Mouse (Mus musculus) bone marrow, adult 2 months (tissue): Measurements from ENCODE around the gene Gm49711. TPM values are rescaled to one million over a fixed set of nuclear protein-coding genes. Genes with fewer than 3 reads are reported as not detected.
"Not testable (repeated sequence)": the region's sequence is repeated elsewhere in the genome, so short reads cannot be mapped to it uniquely, and the experiment has no call there.

Experiments used
- H3K27ac ChIP-seq: fragments of 200-500 bp; 2 replicates; pipeline ENCODE4 v1.5.1; 2012; ENCODE audit warnings: low read depth, mild to moderate bottlenecking, control low read depth, inconsistent platforms, low read length; ENCODE audit not compliant: control insufficient read depth, poor library complexity, insufficient read depth
- H3K4me1 ChIP-seq: fragments of 200-500 bp; 2 replicates; pipeline ENCODE4 v1.6.1; 2011; ENCODE audit warnings: low read length; ENCODE audit not compliant: control insufficient read depth, insufficient read depth
- H3K4me3 ChIP-seq: fragments of 200-500 bp; replicated peaks from 2 replicates; pipeline ENCODE3; 2011; ENCODE audit warnings: mild to moderate bottlenecking, low read depth, low read length, control low read depth; ENCODE audit not compliant: control insufficient read depth
- CTCF ChIP-seq: fragments of 200-500 bp; IDR thresholded peaks from 2 replicates; pipeline ENCODE4 v1.5.1; 2011; ENCODE audit warnings: low read length, control low read depth; ENCODE audit not compliant: control insufficient read depth, insufficient read depth
- POLR2A ChIP-seq: fragments of 200-500 bp; IDR thresholded peaks from 2 replicates; pipeline ENCODE4 v1.6.1; 2011; ENCODE audit warnings: low read depth, mild to moderate bottlenecking, control low read depth, low read length, borderline replicate concordance; ENCODE audit not compliant: control insufficient read depth
- WGBS: fragments of 180-500 bp; shearing (Covaris S2); methylation state at CpG from one replicate; pipeline ENCODE4 v1.1.7; 2018; 5-methylcytosine and 5-hydroxymethylcytosine counted together
- polyA plus RNA-seq: library from polyadenylated mRNA; stranded (reverse); fragments of >200 nt; gene quantifications from 2 replicates; pipeline ENCODE4 v1.2.4, GENCODE M21; 2011; ENCODE audit warnings: low replicate concordance; ENCODE audit not compliant: missing spikeins, insufficient read depth, insufficient read length

Gene Gm49711
- polyA plus RNA-seq, 1 experiment = not detected

DNA sequence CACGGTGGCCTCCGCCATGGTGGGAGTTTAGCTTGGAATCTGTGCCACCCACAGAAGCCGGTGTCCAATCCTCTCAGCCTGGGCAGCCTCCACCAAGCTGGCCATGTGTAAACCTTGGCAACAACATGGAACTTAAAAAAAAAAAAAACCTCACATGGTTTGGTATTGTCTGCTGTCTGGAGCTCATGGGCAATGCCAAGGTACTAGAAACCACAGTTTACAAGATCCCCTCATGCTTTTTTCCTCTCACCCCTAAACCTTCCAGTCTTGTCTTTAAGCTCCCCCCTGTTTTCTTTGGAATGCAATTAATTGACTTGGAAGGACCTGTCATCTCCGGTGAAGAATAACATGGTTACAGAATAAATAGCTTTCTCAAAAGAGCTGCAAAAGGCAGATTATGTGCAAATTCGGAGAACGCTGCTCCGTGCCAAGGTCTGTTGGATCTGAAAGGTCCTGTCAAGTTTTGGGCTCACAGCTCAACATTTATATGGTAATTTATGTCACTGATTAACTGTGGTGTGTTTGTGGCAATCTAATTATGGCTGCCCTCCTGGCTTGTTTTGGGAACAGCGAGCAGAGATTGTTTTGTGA is 138.7 kb downstream of the Gm49711 start:
- no peak overlapping the region for H3K27ac ChIP-seq
- H3K4me1 ChIP-seq = no peaks in the 10 kb centered on the region
- H3K4me3 ChIP-seq = no peak overlapping the region
- 88% methylated on average over 8 of the region's 8 CpGs for WGBS
- TF ChIP-seq POLR2A (no peak), CTCF (no peak)

DNA sequence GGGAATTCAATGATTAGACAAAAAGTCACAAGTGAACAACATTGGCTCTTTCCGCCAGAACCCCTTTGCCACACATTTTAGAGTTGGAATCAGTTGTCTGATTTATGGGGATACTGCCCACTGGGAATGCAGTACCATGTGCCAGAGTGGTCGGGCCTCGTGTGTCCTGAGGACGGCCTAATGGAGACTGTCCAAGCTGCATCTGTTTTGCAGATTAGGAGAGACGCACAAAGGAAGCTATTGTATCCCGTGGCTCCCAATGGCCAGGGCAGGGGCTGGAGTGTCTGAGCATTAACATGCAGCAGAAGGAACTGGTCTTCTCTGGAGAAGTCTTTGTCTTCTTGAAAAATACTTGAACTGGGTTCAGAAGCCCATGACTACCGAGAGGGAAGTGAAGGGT is 142.5 kb downstream of the Gm49711 start:
- 83% methylated on average over 7 of the region's 7 CpGs for WGBS
- no peak overlapping the region for H3K27ac ChIP-seq
- H3K4me1 ChIP-seq = no peaks in the 10 kb centered on the region
- H3K4me3 ChIP-seq = no peak overlapping the region
- no peak for TF ChIP-seq POLR2A
- no peak for TF ChIP-seq CTCF

- Histone ChIP-seq H3K4me3 (no peak overlapping the region), H3K4me1 (no peaks in the 10 kb centered on the region), H3K27ac (no peak overlapping the region)
- WGBS = 73% methylated on average over 8 of the region's 8 CpGs
- TF ChIP-seq POLR2A = no peak
- no peak for TF ChIP-seq CTCF
Measured at GRCm38 (mm10) chr16:92203599-92203998, 145.5 kb downstream of the Gm49711 start.

GRCm38 (mm10) chr16:92209291-92209781 is 151.2 kb downstream of the Gm49711 start:
- Histone ChIP-seq H3K27ac (no peak overlapping the region), H3K4me1 (no peaks in the 10 kb centered on the region), H3K4me3 (no peak overlapping the region)
- TF ChIP-seq CTCF (no peak), POLR2A (no peak)
- whole genome bisulfite sequencing = 88% methylated on average over 5 of the region's 5 CpGs

DNA sequence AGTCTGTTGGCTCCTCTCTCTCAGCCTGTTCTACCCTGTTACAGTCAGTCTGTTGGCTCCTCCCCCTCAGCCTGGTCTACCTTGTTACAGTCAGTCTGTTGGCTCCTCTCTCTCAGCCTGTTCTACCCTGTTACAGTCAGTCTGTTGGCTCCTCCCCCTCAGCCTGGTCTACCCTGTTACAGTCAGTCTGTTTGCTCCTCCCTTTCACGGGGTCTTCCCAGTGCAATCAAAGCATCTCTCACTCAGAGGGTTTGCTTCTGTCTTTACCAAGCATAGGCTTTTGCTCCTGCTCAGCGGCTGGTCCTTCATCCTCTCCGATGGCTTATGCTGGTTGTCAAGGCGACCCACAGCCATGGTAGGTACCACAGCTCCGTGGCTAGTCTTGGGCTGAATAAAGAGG is 152.2 kb downstream of the Gm49711 start:
- H3K4me3 ChIP-seq, H3K27ac ChIP-seq, H3K4me1 ChIP-seq: not testable (repeated sequence)
- 80% methylated on average over 5 of the region's 5 CpGs for WGBS

GRCm38 (mm10) chr16:92213911-92214310 is 155.8 kb downstream of the Gm49711 start:
- not testable (repeated sequence) for H3K27ac ChIP-seq, H3K4me3 ChIP-seq, H3K4me1 ChIP-seq
- WGBS = 62% methylated on average over 1 of the region's 1 CpGs

DNA sequence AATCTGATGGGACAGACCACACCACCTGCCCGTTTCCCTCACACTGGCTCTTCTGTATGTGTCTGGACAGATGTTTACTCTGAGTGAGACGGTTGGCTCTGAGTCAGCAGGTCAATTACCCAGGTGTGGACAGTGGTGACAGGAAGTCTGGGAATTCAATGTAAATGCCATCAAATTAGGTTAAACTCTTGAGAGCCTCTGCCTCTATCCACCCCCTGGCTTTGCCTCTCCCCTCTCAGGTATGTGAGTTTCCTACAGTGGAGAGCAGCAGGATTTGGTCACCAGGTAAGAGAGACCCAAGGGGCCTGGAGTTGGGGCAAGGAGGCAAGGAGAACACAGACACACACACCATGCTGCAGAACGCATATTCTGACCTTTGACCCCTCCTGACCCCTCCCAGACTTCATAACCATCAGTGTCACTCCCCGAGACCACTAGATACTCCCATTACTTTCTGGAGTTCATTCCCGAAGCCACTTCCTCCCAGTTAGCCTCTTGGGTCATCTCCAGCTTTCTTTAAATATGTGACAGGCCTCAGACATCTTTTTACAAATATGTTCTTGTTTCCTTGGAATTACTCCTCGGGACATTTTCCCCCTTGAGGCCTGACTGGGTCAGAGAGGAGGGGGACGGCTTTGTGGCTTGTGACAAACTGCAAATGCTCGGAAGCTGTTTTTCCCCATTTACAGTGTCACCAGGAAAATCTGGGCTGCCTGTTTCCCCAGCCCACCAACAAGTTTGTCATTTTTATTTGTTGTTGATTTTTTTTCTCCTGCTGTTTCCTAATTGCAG is 157.7 kb downstream of the Gm49711 start:
- 62% methylated on average over 8 of the region's 8 CpGs for WGBS
- Histone ChIP-seq H3K4me3 (no peak overlapping the region), H3K27ac (no peak overlapping the region), H3K4me1 (no peaks in the 10 kb centered on the region)
- no peak for TF ChIP-seq CTCF
- TF ChIP-seq POLR2A = no peak

DNA sequence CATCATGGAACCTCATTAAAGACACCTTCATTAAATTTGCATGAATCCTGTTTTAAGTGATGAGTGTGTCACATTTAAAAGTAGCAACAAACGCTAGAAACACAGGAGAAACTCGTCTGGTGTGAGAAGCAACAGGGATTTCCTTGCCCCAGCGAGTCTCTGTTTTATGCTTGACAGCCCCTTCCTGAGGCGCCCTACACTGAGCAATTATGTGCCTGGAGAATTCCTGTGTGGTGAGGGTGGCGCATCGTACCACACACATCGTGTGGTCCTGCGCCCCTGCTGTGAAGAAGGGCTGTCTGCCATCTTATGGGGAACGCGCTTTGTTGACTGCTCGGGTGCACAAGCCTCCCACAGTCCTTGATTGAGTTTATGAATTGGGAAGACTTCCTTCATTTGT is 162.6 kb downstream of the Gm49711 start:
- no peak overlapping the region for H3K4me3 ChIP-seq
- no peaks in the 10 kb centered on the region for H3K4me1 ChIP-seq
- H3K27ac ChIP-seq = no peak overlapping the region
- 80% methylated on average over 11 of the region's 11 CpGs for WGBS
- TF ChIP-seq POLR2A (no peak), CTCF (no peak)
